Mouse (Mus musculus): Measurements from ENCODE around the gene Kbtbd7.

DNA sequence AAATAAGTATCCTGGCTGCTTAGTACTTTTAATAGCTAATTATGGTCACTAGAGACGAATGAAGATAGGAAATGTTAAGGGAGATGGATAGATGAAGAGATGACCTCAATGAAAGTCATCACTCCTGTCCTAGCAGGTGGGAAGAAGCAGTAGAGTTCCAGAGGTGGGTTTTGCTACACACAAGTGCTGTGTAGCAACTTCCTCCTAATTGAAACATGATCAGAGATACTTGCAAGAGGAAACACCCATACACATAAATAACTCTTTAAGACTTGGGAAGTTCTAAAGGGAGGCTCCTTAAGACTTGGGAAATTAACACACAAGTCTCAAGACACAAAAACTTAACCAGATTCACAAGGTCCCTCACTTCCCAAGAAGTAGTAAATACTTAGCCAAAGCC is 7.8 kb downstream of the Kbtbd7 start:
- TF ChIP-seq CTCF (IDR thresholded peaks at IDR 0.05; ENCODE audit: borderline replicate concordance, extremely low read depth, insufficient read depth, insufficient read length) (no peak), POLR2A (IDR thresholded peaks at IDR 0.05; ENCODE audit: borderline replicate concordance, extremely low read depth, insufficient read depth, insufficient read length, poor library complexity, severe bottlenecking) (no peak)
